27 mouse cellular contexts compared by ENCODE assay signal in the genomic region with DNA sequence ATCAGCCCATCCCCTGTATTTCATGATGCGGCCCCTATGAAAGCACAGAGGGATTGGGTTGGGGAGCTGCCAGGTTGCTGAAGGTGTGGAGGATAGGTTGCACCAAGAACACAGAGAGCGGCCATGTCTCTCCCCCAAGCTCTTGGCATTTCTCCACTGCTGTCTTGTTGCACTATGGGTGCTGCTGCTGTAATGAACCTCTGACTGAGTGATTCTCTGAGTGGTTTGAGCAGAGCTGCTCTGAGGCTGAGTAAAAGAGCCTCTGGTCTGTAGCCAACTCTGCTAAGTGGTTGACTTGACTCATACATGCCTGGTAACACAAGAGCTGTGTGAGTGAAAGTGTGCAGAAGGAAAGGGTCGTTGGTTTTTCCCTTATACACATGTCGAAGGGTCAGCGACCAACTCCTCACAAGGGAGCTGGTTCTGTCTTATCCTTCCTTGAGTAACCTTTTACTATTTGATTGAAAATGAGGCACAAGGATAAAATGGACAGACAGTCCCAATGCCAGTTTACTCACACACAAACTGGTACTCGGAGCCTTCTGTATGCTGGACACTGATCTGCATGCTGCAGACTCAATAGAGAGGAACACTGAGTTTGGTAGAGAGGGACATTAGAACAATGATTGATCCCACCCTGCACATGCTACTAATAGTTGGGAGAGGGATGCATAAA. TPM values are rescaled to one million over a fixed set of nuclear protein-coding genes. Genes with fewer than 3 reads are reported as not detected.
DNase-seq lines count a peak whose midpoint lies in the region; ATAC-seq and TF ChIP-seq lines count a peak whose summit lies in the region.
"Not testable (repeated sequence)": the region's sequence is repeated elsewhere in the genome, so short reads cannot be mapped to it uniquely, and the experiment has no call there.
"Had no signal": no experiment of that assay in that cellular context is flagged by ENCODE, and none has a peak within 500 bp of the region (broad histone marks: within the 10 kb centered on the region; RNA-seq: fewer than 3 reads in every experiment).

No protein-coding gene starts in this region.

- TF ChIP-seq RAD21 in MEL (IDR thresholded peaks at IDR 0.05; ENCODE audit: low read depth, low read length) = not testable (repeated sequence)

- 74% methylated on average over 5 of the region's 6 CpGs for WGBS in embryonic facial prominence, embryonic 14.5 days
- 84% methylated on average over 5 of the region's 6 CpGs for WGBS in forebrain, embryonic 16.5 days
- whole genome bisulfite sequencing in hindbrain, embryonic 16.5 days = 88% methylated on average over 5 of the region's 6 CpGs

- ATAC-seq in embryonic facial prominence, embryonic 14.5 days (ENCODE audit: low read depth) = not testable (repeated sequence)
- ATAC-seq in forebrain, embryonic 16.5 days = peak; percentile 40; the same call in 1 of the 2 replicates
- peak; percentile 75 for ATAC-seq in hindbrain, embryonic 16.5 days

- H3K4me2 ChIP-seq in embryonic facial prominence, embryonic 14.5 days (ENCODE audit: low read depth, low read length); forebrain, embryonic 16.5 days (ENCODE audit: low read length); hindbrain, embryonic 16.5 days (ENCODE audit: low read length): not testable (repeated sequence)
- peak overlapping the region; percentile 51 for H3K4me2 ChIP-seq in myocyte (ENCODE audit: low read depth)

- not testable (repeated sequence) for TF ChIP-seq CTCF in MEL (IDR thresholded peaks at IDR 0.05 in 2 of 3, conservative IDR thresholded peaks at IDR 0.05 in 1 of 3; ENCODE audit: control insufficient read depth in 1 of 3, insufficient read depth in 1 of 3, low read depth in 2 of 3, low read length in 3 of 3, poor library complexity in 1 of 3, severe bottlenecking in 1 of 3); testis, adult 2 months (IDR thresholded peaks at IDR 0.05; ENCODE audit: control insufficient read depth, insufficient read depth, insufficient replicate concordance, low read depth, low read length)

- H3K4me1 ChIP-seq in MEL (ENCODE audit: control insufficient read depth in 1 of 2, insufficient read depth in 2 of 2, low read length in 2 of 2); forebrain, embryonic 16.5 days (replicated peaks; ENCODE audit: control insufficient read depth, insufficient read depth, low read length); hindbrain, embryonic 16.5 days (ENCODE audit: control insufficient read depth, insufficient read depth, low read depth, low read length); testis, adult 2 months (ENCODE audit: control insufficient read depth, insufficient read depth, low read length): not testable (repeated sequence)
- peaks cover 13% of the 10 kb centered on the region; the same call in 1 of the 2 replicates for H3K4me1 ChIP-seq in embryonic facial prominence, embryonic 14.5 days (ENCODE audit: control insufficient read depth, insufficient read depth, low read length)

- H3K4me3 ChIP-seq in MEL (ENCODE audit: control insufficient read depth in 1 of 2, insufficient read depth in 1 of 2, low read depth in 2 of 2, low read length in 2 of 2); embryonic facial prominence, embryonic 14.5 days (ENCODE audit: low read depth, low read length); forebrain, embryonic 16.5 days (replicated peaks; ENCODE audit: low read length); hindbrain, embryonic 16.5 days (ENCODE audit: low read length); myocyte; testis, adult 2 months (ENCODE audit: control insufficient read depth, low read depth, low read length): not testable (repeated sequence)

- not testable (repeated sequence) for H3K36me3 ChIP-seq in MEL (ENCODE audit: control insufficient read depth in 1 of 2, insufficient read depth in 2 of 2, low read length in 2 of 2); embryonic facial prominence, embryonic 14.5 days (ENCODE audit: control insufficient read depth, insufficient read depth, low read length); forebrain, embryonic 16.5 days (ENCODE audit: control insufficient read depth, insufficient read depth); hindbrain, embryonic 16.5 days (ENCODE audit: control insufficient read depth, insufficient read depth, low read length); myocyte (ENCODE audit: control insufficient read depth, insufficient read depth); testis, adult 2 months (ENCODE audit: control insufficient read depth, insufficient read depth, low read length)

- not testable (repeated sequence) for H3K27ac ChIP-seq in MEL (ENCODE audit: control insufficient read depth, low read depth, low read length); embryonic facial prominence, embryonic 14.5 days (replicated peaks; ENCODE audit: low read depth, low read length); forebrain, embryonic 16.5 days (ENCODE audit: low read length); hindbrain, embryonic 16.5 days (ENCODE audit: low read depth, low read length)
- peak overlapping the region; percentile 10 for H3K27ac ChIP-seq in testis, adult 2 months (ENCODE audit: control insufficient read depth, insufficient read depth, low read depth, low read length)

- not testable (repeated sequence) for H3K79me2 ChIP-seq in MEL (ENCODE audit: control insufficient read depth, insufficient read depth, low read length, poor library complexity); myocyte (ENCODE audit: control insufficient read depth, insufficient read depth)

- peak; percentile 18 for DNase-seq in MEL (ENCODE audit: low read depth, low spot score)
- DNase-seq in adipocyte (ENCODE audit: low spot score) = peak; percentile 78
- DNase-seq in embryonic facial prominence, embryonic 14.5 days (ENCODE audit: low spot score) = peak; percentile 19
- DNase-seq in lung, postnatal 10 days = peak; percentile 26

- not testable (repeated sequence) for TF ChIP-seq EP300 in MEL (IDR thresholded peaks at IDR 0.05; ENCODE audit: low read depth in 1 of 2, low read length in 2 of 2)

- not testable (repeated sequence) for H3ac ChIP-seq in myocyte (ENCODE audit: control insufficient read depth, insufficient read length)

- not testable (repeated sequence) for H3K9ac ChIP-seq in MEL (ENCODE audit: control insufficient read depth, low read depth, low read length, poor library complexity, severe bottlenecking); forebrain, embryonic 16.5 days (replicated peaks; ENCODE audit: low read depth, low read length); hindbrain, embryonic 16.5 days (ENCODE audit: low read depth, low read length)
- H3K9ac ChIP-seq in embryonic facial prominence, embryonic 14.5 days (ENCODE audit: low read depth, low read length) = peak overlapping the region; percentile 14; the same call in 1 of the 2 replicates

- not testable (repeated sequence) for H3K9me3 ChIP-seq in MEL (replicated peaks; ENCODE audit: insufficient read depth, low read length); embryonic facial prominence, embryonic 14.5 days (ENCODE audit: control insufficient read depth, low read length); forebrain, embryonic 16.5 days (ENCODE audit: control insufficient read depth, low read length); hindbrain, embryonic 16.5 days (ENCODE audit: control insufficient read depth, low read length)

- TF ChIP-seq POLR2A in MEL (IDR thresholded peaks at IDR 0.05; ENCODE audit: control insufficient read depth in 1 of 2, insufficient read depth in 1 of 2, low read depth in 1 of 2, low read length in 2 of 2, poor library complexity in 1 of 2); myocyte (IDR thresholded peaks at IDR 0.05; ENCODE audit: insufficient read length, low read depth); testis, adult 2 months (IDR thresholded peaks at IDR 0.05; ENCODE audit: control insufficient read depth, low read depth, low read length): not testable (repeated sequence)

- H3K27me3 ChIP-seq in MEL (ENCODE audit: control insufficient read depth in 1 of 2, insufficient read depth in 2 of 2, low read length in 2 of 2); embryonic facial prominence, embryonic 14.5 days (replicated peaks; ENCODE audit: control insufficient read depth, insufficient read depth, low read length); forebrain, embryonic 16.5 days (replicated peaks; ENCODE audit: control insufficient read depth, insufficient read depth, low read length); hindbrain, embryonic 16.5 days (replicated peaks; ENCODE audit: control insufficient read depth, insufficient read depth, low read length); myocyte (ENCODE audit: control insufficient read depth, insufficient read depth, insufficient read length); testis, adult 2 months (ENCODE audit: control insufficient read depth, insufficient read depth, low read length): not testable (repeated sequence)

RNA-seq across cellular contexts. Expression of gene Ugt1a6a, which starts 0.8 kb away (rescaled TPM):
- not detected in 2 replicates for total RNA-seq in MEL (2012; rRNA removed)
- polyA plus RNA-seq in MEL (2012; ENCODE audit: insufficient read depth in 1 of 2, insufficient read length in 2 of 2, low read depth in 1 of 2, low replicate concordance in 2 of 2, missing spikeins in 1 of 2) = not detected
- 8.5 and 10.6 TPM in 2 replicates for polyA plus RNA-seq in embryonic facial prominence, embryonic 14.5 days (2014; fragmentation: Nextera tagmentation; extraction: Ambion mirVana)
- 2.7 and 2.8 TPM in 2 replicates for polyA plus RNA-seq in forebrain, embryonic 16.5 days (2015; fragmentation: Nextera tagmentation; extraction: Ambion mirVana)
- 3.6 and 5.6 TPM in 2 replicates for polyA plus RNA-seq in hindbrain, embryonic 16.5 days (2015; fragmentation: Nextera tagmentation; extraction: Ambion mirVana)
- polyA plus RNA-seq in myocyte (2012; fragmentation: generic; extraction: Trizol) = 8.9 TPM
- polyA plus RNA-seq in testis, adult 2 months (2012; rRNA removed) = 23.3 and 26.9 TPM in 2 replicates
- polyA plus RNA-seq: erythroblast, embryonic 14.5 days; heart, embryonic 11.5 days had no signal

RNA-seq across cellular contexts. Expression of gene Ugt1a5, which starts 30.4 kb away (rescaled TPM):
- not detected in 2 replicates for total RNA-seq in MEL (2012; rRNA removed)
- polyA plus RNA-seq in MEL (2012; ENCODE audit: insufficient read depth in 1 of 2, insufficient read length in 2 of 2, low read depth in 1 of 2, low replicate concordance in 2 of 2, missing spikeins in 1 of 2) = not detected
- not detected in 2 replicates for polyA plus RNA-seq in embryonic facial prominence, embryonic 14.5 days (2014; fragmentation: Nextera tagmentation; extraction: Ambion mirVana)
- polyA plus RNA-seq in forebrain, embryonic 16.5 days (2015; fragmentation: Nextera tagmentation; extraction: Ambion mirVana) = not detected in 2 replicates
- not detected in 2 replicates for polyA plus RNA-seq in hindbrain, embryonic 16.5 days (2015; fragmentation: Nextera tagmentation; extraction: Ambion mirVana)
- not detected for polyA plus RNA-seq in myocyte (2012; fragmentation: generic; extraction: Trizol)
- polyA plus RNA-seq in testis, adult 2 months (2012; rRNA removed) = 0.09 and 0.20 TPM in 2 replicates
- total RNA-seq: heart, adult 2 months had no signal
- polyA plus RNA-seq: activated CD4-positive, CD25-positive, alpha-beta regulatory T cell, adult 4 months; C2C12; cortical plate, adult 2 months; embryonic facial prominence, embryonic 12.5 days; erythroblast, embryonic 14.5 days; forebrain, embryonic 10.5 days; forebrain, embryonic 15.5 days; heart, adult 2 months; heart, embryonic 11.5 days; heart, embryonic 15.5 days; hindbrain, embryonic 11.5 days; hindbrain, embryonic 15.5 days; inflammation-experienced regulatory T-cells, adult 6 months; intestine, postnatal 0 days had no signal

RNA-seq across cellular contexts. Expression of gene Ugt1a6b, which starts 32.3 kb away (rescaled TPM):
- not detected in 2 replicates for total RNA-seq in MEL (2012; rRNA removed)
- polyA plus RNA-seq in MEL (2012; ENCODE audit: insufficient read depth in 1 of 2, insufficient read length in 2 of 2, low read depth in 1 of 2, low replicate concordance in 2 of 2, missing spikeins in 1 of 2) = not detected
- 0.54 and 2.0 TPM in 2 replicates for polyA plus RNA-seq in embryonic facial prominence, embryonic 14.5 days (2014; fragmentation: Nextera tagmentation; extraction: Ambion mirVana)
- polyA plus RNA-seq in forebrain, embryonic 16.5 days (2015; fragmentation: Nextera tagmentation; extraction: Ambion mirVana) = 1.0 and 1.7 TPM in 2 replicates
- polyA plus RNA-seq in hindbrain, embryonic 16.5 days (2015; fragmentation: Nextera tagmentation; extraction: Ambion mirVana) = 3.4 and 4.0 TPM in 2 replicates
- polyA plus RNA-seq in myocyte (2012; fragmentation: generic; extraction: Trizol) = 0.04 TPM
- 1.0 and 7.4 TPM in 2 replicates for polyA plus RNA-seq in testis, adult 2 months (2012; rRNA removed)
- polyA plus RNA-seq: activated CD4-positive, CD25-positive, alpha-beta regulatory T cell, adult 4 months; C2C12; embryonic facial prominence, embryonic 12.5 days; erythroblast, embryonic 14.5 days; forebrain, embryonic 10.5 days; heart, embryonic 11.5 days; heart, embryonic 15.5 days; inflammation-experienced regulatory T-cells, adult 6 months had no signal

RNA-seq across cellular contexts. Expression of gene Ugt1a7c, which starts 40.5 kb away (rescaled TPM):
- 0.03 TPM in 1 of 2 replicates, not detected in the other for total RNA-seq in MEL (2012; rRNA removed)
- not detected for polyA plus RNA-seq in MEL (2012; ENCODE audit: insufficient read depth in 1 of 2, insufficient read length in 2 of 2, low read depth in 1 of 2, low replicate concordance in 2 of 2, missing spikeins in 1 of 2)
- polyA plus RNA-seq in embryonic facial prominence, embryonic 14.5 days (2014; fragmentation: Nextera tagmentation; extraction: Ambion mirVana) = 2.4 and 3.9 TPM in 2 replicates
- 1.2 and 1.4 TPM in 2 replicates for polyA plus RNA-seq in forebrain, embryonic 16.5 days (2015; fragmentation: Nextera tagmentation; extraction: Ambion mirVana)
- 1.7 and 1.9 TPM in 2 replicates for polyA plus RNA-seq in hindbrain, embryonic 16.5 days (2015; fragmentation: Nextera tagmentation; extraction: Ambion mirVana)
- polyA plus RNA-seq in myocyte (2012; fragmentation: generic; extraction: Trizol) = 0.18 TPM
- 4.3 and 6.5 TPM in 2 replicates for polyA plus RNA-seq in testis, adult 2 months (2012; rRNA removed)
- polyA plus RNA-seq: C2C12 had no signal

RNA-seq across cellular contexts. Expression of gene Ugt1a8, which starts 47.8 kb away (rescaled TPM):
- not detected in 2 replicates for total RNA-seq in MEL (2012; rRNA removed)
- polyA plus RNA-seq in MEL (2012; ENCODE audit: insufficient read depth in 1 of 2, insufficient read length in 2 of 2, low read depth in 1 of 2, low replicate concordance in 2 of 2, missing spikeins in 1 of 2) = not detected
- not detected in 2 replicates for polyA plus RNA-seq in embryonic facial prominence, embryonic 14.5 days (2014; fragmentation: Nextera tagmentation; extraction: Ambion mirVana)
- not detected in 2 replicates for polyA plus RNA-seq in forebrain, embryonic 16.5 days (2015; fragmentation: Nextera tagmentation; extraction: Ambion mirVana)
- polyA plus RNA-seq in hindbrain, embryonic 16.5 days (2015; fragmentation: Nextera tagmentation; extraction: Ambion mirVana) = not detected in 2 replicates
- not detected for polyA plus RNA-seq in myocyte (2012; fragmentation: generic; extraction: Trizol)
- not detected in 2 replicates for polyA plus RNA-seq in testis, adult 2 months (2012; rRNA removed)
- total RNA-seq: adrenal gland, adult 8-10 months; adrenal gland, postnatal 36 days; gastrocnemius, adult 18-20 months; gastrocnemius, postnatal 14 days; heart, adult 2 months; heart, postnatal 36 days had no signal
- polyA plus RNA-seq: activated CD4-positive, CD25-positive, alpha-beta regulatory T cell, adult 4 months; C2C12; cortical plate, adult 2 months; embryonic facial prominence, embryonic 12.5 days; erythroblast, embryonic 14.5 days; forebrain, embryonic 10.5 days; forebrain, embryonic 15.5 days; heart, adult 2 months; heart, embryonic 11.5 days; heart, embryonic 15.5 days; hindbrain, embryonic 11.5 days; hindbrain, embryonic 15.5 days had no signal

Comparison
In these comparisons a context has a peak if more than half of its experiments do, and no peak if none do; other contexts are left out.
1. DNase-seq: peak in every context shown above with its lines; median percentile 78 in adipocyte; 26 in lung, postnatal 10 days; 19 in embryonic facial prominence, embryonic 14.5 days; 18 in MEL.